Mouse (Mus musculus) liver, embryonic 14.5 days (tissue): ENCODE measurements around the gene Tstd2. TPM values are rescaled to one million over a fixed set of nuclear protein-coding genes. Genes with fewer than 3 reads are reported as not detected.

Source experiments
- ATAC-seq: fragments of 200-750 bp; cut with Nextera tagmentation; 2 replicates; pipeline ENCODE4 v1.8.0; 2017; ENCODE audit warnings: moderate number of reproducible peaks, mild to moderate bottlenecking, moderate library complexity; ENCODE audit not compliant: insufficient read depth
- DNase-seq, 3 experiments: peaks; one replicate each; pipeline ENCODE4 v3.0.0-alpha.2; 2012 to 2013; ENCODE audit warnings: low read depth in 3 of 3, low spot score in 3 of 3
- H3K27ac ChIP-seq: fragments of 300-500 bp; sonication (generic); 2 replicates; pipeline ENCODE4 v1.5.1; 2014; ENCODE audit warnings: moderate library complexity, mild to moderate bottlenecking, control low read depth, inconsistent platforms
- H3K27me3 ChIP-seq: fragments of 300-500 bp; sonication (generic); 2 replicates; pipeline ENCODE4 v1.6.1; 2014; ENCODE audit warnings: mild to moderate bottlenecking, low read length, moderate library complexity; ENCODE audit not compliant: control insufficient read depth, insufficient read depth
- H3K36me3 ChIP-seq: fragments of 300-500 bp; sonication (generic); replicated peaks from 2 replicates; pipeline ENCODE4 v1.6.1; 2014; ENCODE audit warnings: low read depth; ENCODE audit not compliant: control insufficient read depth, insufficient read depth
- H3K4me1 ChIP-seq, 2 experiments: fragments of 200-500 bp in 1 of 2; fragments of 300-500 bp in 1 of 2; sonication (generic) in 1 of 2; replicated peaks; 2 replicates each; pipeline ENCODE4 v1.6.1; 2012 to 2014; ENCODE audit warnings: antibody characterized with exemption in 1 of 2, inconsistent platforms in 1 of 2, low read length in 1 of 2; ENCODE audit not compliant: control insufficient read depth in 2 of 2, insufficient read depth in 2 of 2
- H3K4me2 ChIP-seq: fragments of 300-500 bp; sonication (generic); 2 replicates; pipeline ENCODE4 v1.6.1; 2014; ENCODE audit warnings: low read depth, mild to moderate bottlenecking, control low read depth, moderate library complexity
- H3K4me3 ChIP-seq, 2 experiments: fragments of 200-500 bp in 1 of 2; fragments of 300-500 bp in 1 of 2; sonication (generic) in 1 of 2; 2 replicates each; pipeline ENCODE4 v1.5.1; 2012 to 2014; ENCODE audit warnings: low read depth in 2 of 2, low read length in 2 of 2, mild to moderate bottlenecking in 2 of 2, control low read depth in 1 of 2, inconsistent platforms in 1 of 2, moderate library complexity in 1 of 2; ENCODE audit not compliant: insufficient read depth in 1 of 2
- H3K9ac ChIP-seq: fragments of 300-500 bp; sonication (generic); replicated peaks from 2 replicates; pipeline ENCODE4 v1.6.1; 2014; ENCODE audit warnings: mild to moderate bottlenecking, control low read depth, moderate library complexity
- H3K9me3 ChIP-seq: fragments of 300-500 bp; sonication (generic); 2 replicates; pipeline ENCODE4 v1.6.1; 2016; ENCODE audit warnings: low read length, mixed read lengths; ENCODE audit not compliant: control insufficient read depth
- CTCF ChIP-seq: IDR thresholded peaks from 2 replicates; pipeline ENCODE4 v1.5.1; 2016; ENCODE audit warnings: antibody characterized with exemption, low read depth, control low read depth
- EP300 ChIP-seq: IDR thresholded peaks from 2 replicates; pipeline ENCODE4 v1.6.1; 2016; ENCODE audit warnings: antibody characterized with exemption, low read depth
- WGBS: fragments of 180-500 bp; shearing (Covaris S2); extraction: QIAGEN DNeasy Blood & Tissue Kit; methylation state at CpG from one replicate; pipeline ENCODE4 v1.1.7; 2014; ENCODE audit not compliant: insufficient replicate concordance; 5-methylcytosine and 5-hydroxymethylcytosine counted together
- polyA plus RNA-seq, 2 experiments: library from polyadenylated mRNA; depleted of rRNA in 1 of 2; stranded (reverse) in 1 of 2; unstranded in 1 of 2; fragments of >200 nt; fragmentation: Nextera tagmentation in 1 of 2; extraction: Ambion mirVana in 1 of 2; gene quantifications; 2 replicates each; pipeline versions ENCODE4 v1.2.1 to v1.2.3; 2012 to 2014

Tstd2 gene
- polyA plus RNA-seq, 2 experiments, result 3.8 to 6.0 TPM

DNA sequence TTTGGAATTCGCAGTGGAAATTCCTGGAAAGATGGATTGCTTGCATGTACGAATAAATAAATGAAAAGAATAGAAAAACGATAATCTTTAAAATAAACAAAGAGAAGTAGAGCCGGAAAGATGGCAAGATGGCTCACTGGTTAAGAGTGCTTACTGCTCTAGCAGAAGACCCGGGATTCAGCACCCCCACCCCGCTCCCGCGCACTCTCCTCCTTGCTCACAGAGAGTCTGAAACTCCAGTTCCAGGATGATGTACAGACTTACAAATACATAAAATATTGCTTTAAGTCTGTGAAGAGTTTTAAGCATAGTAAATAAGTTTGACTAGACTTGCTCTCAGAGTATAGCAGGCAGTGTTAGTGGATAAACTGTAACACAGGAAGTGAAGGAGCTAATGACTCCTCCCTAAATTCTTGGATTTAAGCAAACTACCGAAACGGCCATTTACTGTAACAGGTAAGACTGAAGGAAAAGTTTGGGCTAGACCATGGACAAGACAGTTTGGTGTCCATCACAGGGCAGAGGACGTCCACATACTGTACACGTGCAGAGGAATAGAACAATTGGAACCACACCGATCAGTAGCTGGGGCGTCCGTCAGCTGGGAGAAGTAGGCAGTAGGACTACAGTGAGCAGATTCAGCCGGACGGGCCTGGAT, 736 bp downstream of the Tstd2 start:
- Histone ChIP-seq H3K9ac (peak overlapping the region; percentile 96), H3K4me3 (peak overlapping the region; percentile 96 to 100), H3K4me1 (peaks cover 10 to 14% of the 10 kb centered on the region in 2 experiments), H3K27ac (peak overlapping the region; percentile 5), H3K9me3 (no peaks in the 10 kb centered on the region), H3K27me3 (no peaks in the 10 kb centered on the region), H3K36me3 (no peaks in the 10 kb centered on the region; the same call in none of the 2 replicates), H3K4me2 (peak overlapping the region; percentile 97)
- ATAC-seq, result peak; percentile 53
- TF ChIP-seq EP300 (no peak), CTCF (no peak)
- 6% methylated on average over 17 of the region's 17 CpGs for WGBS
- peak in 2 of 3 experiments; percentile 10 to 32 for DNase-seq

DNA sequence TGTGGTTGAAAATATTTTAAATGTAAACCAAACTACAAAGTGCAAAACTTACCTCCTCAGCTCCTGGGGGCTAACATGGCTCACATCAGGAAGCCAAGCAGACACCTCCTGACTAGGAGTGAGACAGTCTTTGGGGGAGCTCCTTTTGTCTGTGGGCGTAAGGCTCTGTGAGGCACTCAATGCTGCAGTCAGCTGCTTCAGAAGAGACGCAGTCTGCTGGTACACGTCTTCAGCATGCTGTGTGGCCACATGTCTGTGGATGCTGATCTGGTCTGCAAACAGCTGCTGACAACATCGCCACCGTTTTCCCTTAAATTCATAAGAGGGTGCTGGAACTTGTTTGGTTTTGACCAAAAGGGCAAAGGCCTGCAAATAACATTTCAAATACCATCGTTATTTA, 6.7 kb downstream of the Tstd2 start:
- DNase-seq, result no peak
- H3K27ac ChIP-seq, result no peak overlapping the region
- ATAC-seq, result no peak
- H3K36me3 ChIP-seq, result peaks cover 8% of the 10 kb centered on the region
- H3K9me3 ChIP-seq, result no peaks in the 10 kb centered on the region
- H3K4me1 ChIP-seq, result 0 out of 4 replicates have a peak, but pooled peaks cover 0 to 1% of the 10 kb centered on the region in 2 experiments
- WGBS, result 84% methylated on average over 6 of the region's 6 CpGs
- H3K4me3 ChIP-seq, result no peak overlapping the region
- H3K9ac ChIP-seq, result no peak overlapping the region
- H3K4me2 ChIP-seq, result no peak overlapping the region
- no peak for TF ChIP-seq EP300
- TF ChIP-seq CTCF, result no peak
- H3K27me3 ChIP-seq, result no peaks in the 10 kb centered on the region

DNA sequence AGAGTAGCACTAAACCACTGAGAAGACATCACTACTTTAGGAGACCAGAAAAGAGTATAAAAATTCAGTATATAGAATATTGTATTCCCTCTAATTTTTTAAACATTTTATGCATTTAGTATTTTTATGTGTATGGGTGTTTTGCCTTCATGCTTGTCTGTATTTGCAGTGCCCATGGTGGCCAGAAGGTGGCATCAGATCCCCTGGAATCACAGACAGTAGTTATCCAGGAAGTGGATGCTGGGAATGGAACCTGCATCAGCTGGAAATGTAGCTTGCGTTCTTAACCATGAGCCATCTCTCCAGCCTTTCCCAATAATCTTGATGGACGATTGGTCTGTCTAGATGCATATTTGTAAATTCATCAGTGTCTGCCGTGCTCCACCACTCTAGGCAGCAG, 8.3 kb downstream of the Tstd2 start:
- H3K4me2 ChIP-seq, result no peak overlapping the region
- no peak overlapping the region for H3K27ac ChIP-seq
- H3K9ac ChIP-seq, result no peak overlapping the region
- peak; percentile 89 for TF ChIP-seq CTCF
- no peak for TF ChIP-seq EP300
- no peak for ATAC-seq
- peak in 2 of 3 experiments; percentile 40 for DNase-seq
- H3K4me3 ChIP-seq, result no peak overlapping the region
- H3K27me3 ChIP-seq, result no peaks in the 10 kb centered on the region
- H3K4me1 ChIP-seq, result no peaks in the 10 kb centered on the region
- peaks cover 16% of the 10 kb centered on the region for H3K36me3 ChIP-seq
- no peaks in the 10 kb centered on the region for H3K9me3 ChIP-seq
- WGBS, result 58% methylated on average over 3 of the region's 3 CpGs

DNA sequence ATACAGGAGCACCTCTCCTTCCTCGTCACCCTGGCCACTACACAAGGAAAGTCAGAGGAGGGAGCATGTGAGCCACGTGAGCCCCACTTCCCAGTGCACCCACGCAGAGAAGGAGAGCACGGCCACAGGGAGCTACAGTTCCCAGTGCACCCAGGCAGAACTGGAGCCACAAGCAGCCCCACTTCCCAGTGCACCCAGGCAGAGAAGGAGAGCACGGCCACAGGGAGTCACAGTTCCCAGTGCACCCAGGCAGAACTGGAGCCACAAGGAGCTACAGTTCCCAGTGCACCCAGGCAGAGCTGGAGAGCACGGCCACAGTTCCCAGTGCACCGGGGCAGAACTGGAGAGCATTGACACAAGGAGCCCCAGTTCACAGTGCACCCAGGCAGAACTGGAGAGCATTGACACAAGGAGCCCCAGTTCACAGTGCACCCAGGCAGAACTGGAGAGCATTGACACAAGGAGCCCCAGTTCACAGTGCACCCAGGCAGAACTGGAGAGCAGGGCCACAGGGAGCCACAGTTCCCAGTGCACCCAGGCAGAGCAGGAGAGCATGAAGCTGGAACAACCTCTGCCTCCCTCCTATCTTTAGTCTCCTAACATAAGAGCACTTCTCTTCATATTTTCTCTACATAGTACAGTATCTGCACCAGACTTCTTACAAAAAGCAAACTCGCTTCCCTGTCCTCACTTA, 9.0 kb downstream of the Tstd2 start:
- no peak overlapping the region for H3K9ac ChIP-seq
- H3K4me2 ChIP-seq, result no peak overlapping the region
- H3K27me3 ChIP-seq, result no peaks in the 10 kb centered on the region
- ATAC-seq (no peak), DNase-seq (no peak)
- TF ChIP-seq EP300, result no peak
- no peak for TF ChIP-seq CTCF
- H3K27ac ChIP-seq, result no peak overlapping the region
- H3K36me3 ChIP-seq, result peaks cover 23% of the 10 kb centered on the region
- no peaks in the 10 kb centered on the region for H3K4me1 ChIP-seq
- no peak overlapping the region for H3K4me3 ChIP-seq
- 75% methylated on average over 8 of the region's 8 CpGs for WGBS
- H3K9me3 ChIP-seq, result no peaks in the 10 kb centered on the region

DNA sequence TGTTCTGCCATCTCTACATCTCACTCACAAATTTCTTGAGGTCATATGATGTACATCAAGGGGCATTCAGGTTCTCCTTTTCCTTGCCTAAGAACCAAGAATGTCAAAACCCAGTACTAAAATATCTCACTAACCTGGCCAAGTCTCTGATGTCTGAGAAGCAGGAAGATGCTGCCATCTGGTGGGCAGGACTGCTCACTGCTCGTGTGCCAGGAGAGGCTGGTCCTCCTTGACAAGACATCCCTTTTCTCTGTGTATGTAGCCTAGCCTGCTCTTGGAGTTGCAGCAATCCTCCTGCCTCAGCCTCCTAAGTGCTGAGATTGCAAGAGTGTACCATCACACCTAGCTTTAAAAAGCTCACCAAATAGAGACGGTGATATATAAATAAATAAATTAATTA, 12.0 kb downstream of the Tstd2 start:
- 34% methylated on average over 2 of the region's 2 CpGs for WGBS
- no peak overlapping the region for H3K4me2 ChIP-seq
- no peak for ATAC-seq
- no peak overlapping the region for H3K4me3 ChIP-seq
- TF ChIP-seq CTCF (peak; percentile 96), EP300 (no peak)
- H3K9me3 ChIP-seq, result no peaks in the 10 kb centered on the region
- no peaks in the 10 kb centered on the region for H3K4me1 ChIP-seq
- H3K36me3 ChIP-seq, result peaks cover 32% of the 10 kb centered on the region
- no peak overlapping the region for H3K27ac ChIP-seq
- DNase-seq, result peak; percentile 33 to 54 (median 38)
- no peak overlapping the region for H3K9ac ChIP-seq
- H3K27me3 ChIP-seq, result no peaks in the 10 kb centered on the region
